Mouse (Mus musculus) telencephalon, adult 2 months (tissue): ENCODE measurements around the gene Eya2.
"Not testable (repeated sequence)": the region's sequence is repeated elsewhere in the genome, so short reads cannot be mapped to it uniquely, and the experiment has no call there.

ENCODE experiments used
- DNase-seq: peaks from one replicate; pipeline ENCODE4 v3.0.0-alpha.2; 2011; ENCODE audit warnings: low read depth, low spot score

The Eya2 gene

GRCm38 (mm10) chr2:165769375-165769948 is 174.6 kb downstream of the Eya2 start:
- DNase-seq: no peak

- DNase-seq: peak; percentile 48
These were observed 184.1 kb downstream of the Eya2 start for GRCm38 (mm10) chr2:165778927-165779326.

GRCm38 (mm10) chr2:165782324-165782723 is 187.5 kb downstream of the Eya2 start:
- DNase-seq: peak; percentile 31

GRCm38 (mm10) chr2:165785312-165786036 is 190.6 kb downstream of the Eya2 start:
- DNase-seq: no peak

GRCm38 (mm10) chr2:165786467-165786866 is 191.6 kb downstream of the Eya2 start:
- no peak for DNase-seq

GRCm38 (mm10) chr2:165788005-165788404 is 193.2 kb downstream of the Eya2 start:
- DNase-seq: peak; percentile 36

- DNase-seq: no peak
These were observed 194.0 kb downstream of the Eya2 start for GRCm38 (mm10) chr2:165788796-165789195.

GRCm38 (mm10) chr2:165789667-165790066 is 194.8 kb downstream of the Eya2 start:
- DNase-seq: no peak

GRCm38 (mm10) chr2:165791026-165791425 is 196.2 kb downstream of the Eya2 start:
- DNase-seq: no peak

- DNase-seq: no peak
These were observed 196.8 kb downstream of the Eya2 start for GRCm38 (mm10) chr2:165791657-165792056.

- DNase-seq: no peak
These were observed 197.8 kb downstream of the Eya2 start for GRCm38 (mm10) chr2:165792431-165793282.

- DNase-seq: no peak
These were observed 198.4 kb downstream of the Eya2 start for GRCm38 (mm10) chr2:165793283-165793638.

GRCm38 (mm10) chr2:165797876-165798275 is 203.0 kb downstream of the Eya2 start:
- DNase-seq: no peak

- DNase-seq: not testable (repeated sequence)
These were observed 205.3 kb downstream of the Eya2 start for GRCm38 (mm10) chr2:165800174-165800573.

- DNase-seq: no peak
These were observed 213.5 kb downstream of the Eya2 start for GRCm38 (mm10) chr2:165808179-165808975.

GRCm38 (mm10) chr2:165809091-165809490 is 214.3 kb downstream of the Eya2 start:
- DNase-seq: no peak

GRCm38 (mm10) chr2:165809901-165810477 is 215.2 kb downstream of the Eya2 start:
- no peak for DNase-seq

GRCm38 (mm10) chr2:165811536-165811935 is 216.7 kb downstream of the Eya2 start:
- no peak for DNase-seq

GRCm38 (mm10) chr2:165812889-165813288 is 218.1 kb downstream of the Eya2 start:
- DNase-seq: no peak

- no peak for DNase-seq
These were observed 220.5 kb downstream of the Eya2 start for GRCm38 (mm10) chr2:165815103-165815880.
